Mouse (Mus musculus): ENCODE data around the gene Mpv17l2.

DNA sequence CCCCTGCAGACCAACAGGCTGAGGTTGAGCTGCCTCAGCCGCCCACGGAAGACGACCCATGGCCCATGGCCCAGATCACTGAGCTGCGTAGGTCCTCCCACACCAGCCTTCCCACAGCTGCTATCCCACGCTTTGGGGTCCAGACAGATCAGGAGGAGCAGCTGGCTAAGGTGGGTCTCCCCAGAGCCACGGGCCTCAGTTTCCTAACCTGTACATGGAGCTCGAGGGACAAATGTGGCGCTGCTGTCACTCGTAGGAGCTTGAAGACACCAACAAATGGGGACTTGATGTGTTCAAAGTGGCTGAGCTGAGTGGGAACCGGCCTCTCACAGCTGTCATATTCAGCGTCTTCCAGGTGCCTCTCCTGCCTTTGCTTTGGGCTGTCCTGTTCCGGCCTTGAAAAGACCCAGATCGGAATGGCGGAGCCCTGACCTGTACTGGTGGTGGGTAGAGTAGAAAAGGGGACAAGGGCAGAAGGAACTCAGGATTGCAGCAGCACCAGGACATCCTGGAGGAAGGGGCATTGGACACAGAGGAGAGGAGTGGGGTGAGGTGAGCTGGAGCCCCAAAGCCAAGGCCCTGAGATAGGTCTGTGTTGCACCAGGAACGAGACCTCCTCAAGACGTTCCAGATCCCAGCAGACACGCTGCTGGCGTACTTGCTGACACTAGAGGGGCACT, 13.4 kb downstream of the Mpv17l2 start:
- TF ChIP-seq GATA1 (IDR thresholded peaks at IDR 0.05; ENCODE audit: borderline replicate concordance, low read length) (no peak), FLI1 (IDR thresholded peaks at IDR 0.05; ENCODE audit: low read length) (no peak)

Measured in megakaryocyte, embryonic 14.5 days (primary cell).